Mouse (Mus musculus) embryonic facial prominence, embryonic 10.5 days (tissue): ENCODE results near the gene Slc4a5. TPM values are rescaled to one million over a fixed set of nuclear protein-coding genes. Genes with fewer than 3 reads are reported as not detected.

ENCODE experiments used
- DNase-seq: peaks from one replicate; pipeline ENCODE4 v3.0.0-alpha.2; 2017; ENCODE audit warnings: low spot score
- H3K27ac ChIP-seq: fragments of 300-500 bp; sonication (generic); replicated peaks from 2 replicates; pipeline ENCODE4 v1.5.1; 2016; ENCODE audit warnings: mild to moderate bottlenecking
- H3K27me3 ChIP-seq: fragments of 300-500 bp; sonication (generic); replicated peaks from 2 replicates; pipeline ENCODE4 v1.6.1; 2016; ENCODE audit warnings: low read depth, mild to moderate bottlenecking; ENCODE audit not compliant: poor library complexity, severe bottlenecking
- H3K36me3 ChIP-seq: fragments of 300-500 bp; sonication (generic); replicated peaks from 2 replicates; pipeline ENCODE4 v1.6.1; 2016; ENCODE audit warnings: mild to moderate bottlenecking, moderate library complexity
- H3K4me1 ChIP-seq: fragments of 300-500 bp; sonication (generic); 2 replicates; pipeline ENCODE4 v1.6.1; 2016
- H3K4me3 ChIP-seq: fragments of 300-500 bp; sonication (generic); 2 replicates; pipeline ENCODE4 v1.5.1; 2016; ENCODE audit warnings: mild to moderate bottlenecking, moderate library complexity
- H3K9me3 ChIP-seq: fragments of 300-500 bp; sonication (generic); 2 replicates; pipeline ENCODE4 v1.6.1; 2016; ENCODE audit warnings: mild to moderate bottlenecking
- WGBS: fragments of 180-500 bp; shearing (Covaris S2); methylation state at CpG from one replicate; pipeline ENCODE4 v1.1.7; 2016; 5-methylcytosine and 5-hydroxymethylcytosine counted together
- polyA plus RNA-seq: library from polyadenylated mRNA; unstranded; fragments of >200 nt; fragmentation: Nextera tagmentation; extraction: Ambion mirVana; gene quantifications from 2 replicates; pipeline ENCODE4 v1.2.1, GENCODE M21; 2016

The Slc4a5 gene
- polyA plus RNA-seq, 1 experiment from 2014 or later, result 0.70 TPM

GRCm38 (mm10) chr6:83277151-83277550, 57.5 kb downstream of the Slc4a5 start:
- H3K9me3 ChIP-seq, result peaks cover 6% of the 10 kb centered on the region; the same call in 1 of the 2 replicates
- H3K4me1 ChIP-seq, result no peaks in the 10 kb centered on the region
- H3K36me3 ChIP-seq, result no peaks in the 10 kb centered on the region
- DNase-seq, result no peak
- 0 out of 2 replicates have a peak, but pooled peaks cover 4% of the 10 kb centered on the region for H3K27me3 ChIP-seq
- H3K27ac ChIP-seq, result no peak overlapping the region
- H3K4me3 ChIP-seq, result no peak overlapping the region
- 73% methylated on average over 13 of the region's 13 CpGs for WGBS

- no peak for DNase-seq
- H3K36me3 ChIP-seq, result no peaks in the 10 kb centered on the region
- H3K27me3 ChIP-seq, result 0 out of 2 replicates have a peak, but pooled peaks cover 4% of the 10 kb centered on the region
- no peak overlapping the region for H3K27ac ChIP-seq
- WGBS, result 17% methylated on average over 2 of the region's 2 CpGs
- peaks cover 6% of the 10 kb centered on the region; the same call in 1 of the 2 replicates for H3K9me3 ChIP-seq
- no peak overlapping the region for H3K4me3 ChIP-seq
- H3K4me1 ChIP-seq, result no peaks in the 10 kb centered on the region
Observed at GRCm38 (mm10) chr6:83278881-83279280, 59.3 kb downstream of the Slc4a5 start.

- H3K27ac ChIP-seq, result no peak overlapping the region
- no peaks in the 10 kb centered on the region for H3K36me3 ChIP-seq
- H3K4me1 ChIP-seq, result no peaks in the 10 kb centered on the region
- 0 out of 2 replicates have a peak, but pooled peaks cover 4% of the 10 kb centered on the region for H3K27me3 ChIP-seq
- H3K4me3 ChIP-seq, result no peak overlapping the region
- WGBS, result 78% methylated on average over 8 of the region's 8 CpGs
- H3K9me3 ChIP-seq, result peaks cover 6% of the 10 kb centered on the region; the same call in 1 of the 2 replicates
- DNase-seq, result no peak
Observed at GRCm38 (mm10) chr6:83280256-83280955, 60.8 kb downstream of the Slc4a5 start.

DNA sequence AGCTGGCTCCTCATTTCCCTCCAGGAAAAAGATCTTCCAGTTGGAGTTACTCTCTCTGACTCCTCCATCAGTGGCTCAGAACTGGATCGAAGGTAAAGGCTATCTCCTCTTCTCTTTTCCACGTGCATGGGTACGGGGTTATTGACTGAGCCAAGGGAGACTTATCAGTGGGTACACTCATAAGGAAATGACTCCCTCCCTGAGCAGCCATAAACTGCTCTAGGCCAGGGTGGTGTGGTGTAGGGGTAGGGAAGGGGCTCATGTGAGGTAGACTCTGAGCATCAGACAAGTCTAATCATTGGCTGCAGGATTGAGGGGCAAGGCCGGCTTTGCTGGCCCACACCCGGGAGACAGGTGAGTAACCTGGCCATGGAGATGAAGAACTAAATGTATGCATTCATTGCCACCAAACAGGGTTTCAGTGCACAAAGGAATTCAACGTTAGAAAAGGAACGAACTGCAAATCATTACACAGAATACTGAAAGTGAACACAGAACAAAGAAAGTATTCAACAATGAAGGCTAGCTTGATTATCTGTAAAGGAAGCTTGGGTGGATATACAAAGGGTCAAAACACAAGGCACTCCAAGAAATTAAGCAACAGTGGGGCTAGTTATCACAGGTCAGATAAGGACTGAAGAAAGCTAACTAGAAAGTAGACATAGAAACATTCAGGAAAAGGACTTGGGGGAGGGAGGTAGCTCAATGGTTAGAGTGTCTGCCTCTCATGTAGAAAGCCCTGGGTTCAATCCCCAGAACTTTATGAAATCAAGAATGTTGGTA, 81.0 kb downstream of the Slc4a5 start:
- 87% methylated on average over 7 of the region's 7 CpGs for WGBS
- Histone ChIP-seq H3K4me1 (peaks cover 5% of the 10 kb centered on the region; the same call in 1 of the 2 replicates), H3K4me3 (no peak overlapping the region), H3K36me3 (peaks cover 22% of the 10 kb centered on the region), H3K9me3 (no peaks in the 10 kb centered on the region), H3K27ac (no peak overlapping the region), H3K27me3 (no peaks in the 10 kb centered on the region)
- DNase-seq, result no peak

DNA sequence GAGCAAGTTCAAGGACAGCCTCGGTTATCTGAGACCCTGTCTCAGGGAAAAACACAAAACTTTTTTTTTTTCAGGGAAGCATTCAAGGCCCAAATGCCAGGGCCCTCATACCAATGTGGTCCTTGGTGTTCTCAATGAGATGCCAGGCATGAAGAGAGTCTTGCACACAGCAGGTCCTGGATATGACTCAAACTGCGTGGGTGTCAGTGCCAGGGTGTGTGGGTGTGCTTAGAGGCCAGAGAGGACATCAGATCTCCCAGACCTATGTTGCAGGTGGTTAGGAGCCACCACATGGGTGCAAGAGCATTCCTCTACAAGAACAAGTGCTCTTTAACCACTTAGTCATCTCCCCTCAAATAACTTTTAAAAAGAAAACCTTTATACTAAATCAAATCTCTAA, 81.7 kb downstream of the Slc4a5 start:
- DNase-seq, result no peak
- Histone ChIP-seq H3K9me3 (no peaks in the 10 kb centered on the region), H3K36me3 (peaks cover 29% of the 10 kb centered on the region), H3K27ac (no peak overlapping the region), H3K27me3 (no peaks in the 10 kb centered on the region), H3K4me3 (no peak overlapping the region), H3K4me1 (peaks cover 5% of the 10 kb centered on the region; the same call in 1 of the 2 replicates)
- 83% methylated on average over 2 of the region's 2 CpGs for WGBS

DNA sequence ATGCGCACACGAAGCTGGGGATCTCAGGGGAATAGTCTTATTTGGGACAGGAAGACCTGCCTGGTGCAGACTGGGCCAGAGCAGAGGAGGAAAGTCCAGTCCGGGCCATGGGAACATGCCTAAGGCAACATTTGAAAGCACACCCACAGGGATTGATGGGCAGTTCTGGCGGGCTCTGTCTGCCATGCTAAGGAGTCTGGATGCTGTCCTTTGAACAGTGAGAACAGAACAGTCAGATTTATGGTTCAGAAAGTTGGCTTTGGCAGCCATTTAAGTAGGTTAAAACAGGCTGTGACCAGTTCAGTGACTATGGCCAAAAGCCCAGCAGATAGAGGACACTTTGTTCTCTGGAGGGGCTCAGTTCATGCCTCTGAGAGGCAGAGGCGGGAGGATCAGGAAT, 82.6 kb downstream of the Slc4a5 start:
- DNase-seq, result no peak
- no peaks in the 10 kb centered on the region for H3K27me3 ChIP-seq
- no peak overlapping the region for H3K27ac ChIP-seq
- no peaks in the 10 kb centered on the region for H3K4me1 ChIP-seq
- H3K36me3 ChIP-seq, result peaks cover 38% of the 10 kb centered on the region
- no peaks in the 10 kb centered on the region for H3K9me3 ChIP-seq
- H3K4me3 ChIP-seq, result no peak overlapping the region
- 75% methylated on average over 5 of the region's 5 CpGs for WGBS

DNA sequence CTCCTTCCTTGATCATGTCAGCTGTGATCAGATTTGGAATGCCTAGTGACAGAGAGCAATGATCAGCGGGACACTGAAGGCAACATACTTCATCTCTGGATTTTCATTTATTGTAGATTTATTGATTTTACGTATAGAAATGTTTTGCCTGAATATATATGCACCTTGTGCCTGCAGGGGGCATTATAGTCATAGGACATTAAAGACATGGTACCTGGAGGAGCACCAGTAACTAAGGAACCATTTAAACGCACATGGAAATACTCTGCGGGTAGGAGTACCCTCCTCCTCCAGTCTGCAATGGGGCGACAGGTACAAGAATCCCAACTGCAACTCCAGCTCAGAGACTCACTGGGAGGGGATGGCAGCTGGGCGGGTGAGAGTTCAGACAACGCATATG, 89.4 kb downstream of the Slc4a5 start:
- DNase-seq, result no peak
- no peak overlapping the region for H3K4me3 ChIP-seq
- WGBS, result 93% methylated on average over 7 of the region's 7 CpGs
- H3K27ac ChIP-seq, result no peak overlapping the region
- no peaks in the 10 kb centered on the region for H3K4me1 ChIP-seq
- H3K27me3 ChIP-seq, result no peaks in the 10 kb centered on the region
- peaks cover 94% of the 10 kb centered on the region for H3K36me3 ChIP-seq
- H3K9me3 ChIP-seq, result no peaks in the 10 kb centered on the region

GRCm38 (mm10) chr6:83311206-83311605, 91.6 kb downstream of the Slc4a5 start:
- H3K4me1 ChIP-seq, result peaks cover 13% of the 10 kb centered on the region
- WGBS, result 94% methylated on average over 11 of the region's 11 CpGs
- no peaks in the 10 kb centered on the region for H3K9me3 ChIP-seq
- H3K36me3 ChIP-seq, result peaks cover 72% of the 10 kb centered on the region
- H3K27me3 ChIP-seq, result no peaks in the 10 kb centered on the region
- no peak overlapping the region for H3K4me3 ChIP-seq
- no peak overlapping the region for H3K27ac ChIP-seq
- no peak for DNase-seq

DNA sequence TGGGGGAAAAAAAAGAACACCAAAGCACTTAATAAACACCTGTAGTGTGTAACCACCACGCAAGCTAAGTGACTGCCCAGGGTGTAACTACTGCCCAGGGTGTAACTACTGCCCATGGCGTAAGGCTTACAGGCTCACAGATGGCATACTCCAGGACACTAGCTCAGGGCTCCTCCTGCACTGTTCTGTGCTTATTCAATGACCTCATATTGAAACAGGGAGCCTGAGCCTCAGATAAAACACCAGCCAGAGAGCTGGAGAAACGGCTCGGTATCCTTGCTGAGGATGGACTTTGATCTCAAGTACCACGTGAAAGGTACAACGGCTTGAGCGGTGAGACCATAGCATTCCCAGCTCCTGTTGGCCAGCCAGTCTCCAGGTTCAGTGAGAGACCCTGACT, 92.4 kb downstream of the Slc4a5 start:
- H3K36me3 ChIP-seq, result peaks cover 64% of the 10 kb centered on the region
- H3K4me1 ChIP-seq, result peaks cover 21% of the 10 kb centered on the region
- WGBS, result 90% methylated on average over 7 of the region's 7 CpGs
- H3K27ac ChIP-seq, result no peak overlapping the region
- H3K4me3 ChIP-seq, result no peak overlapping the region
- H3K27me3 ChIP-seq, result no peaks in the 10 kb centered on the region
- H3K9me3 ChIP-seq, result no peaks in the 10 kb centered on the region
- no peak for DNase-seq

DNA sequence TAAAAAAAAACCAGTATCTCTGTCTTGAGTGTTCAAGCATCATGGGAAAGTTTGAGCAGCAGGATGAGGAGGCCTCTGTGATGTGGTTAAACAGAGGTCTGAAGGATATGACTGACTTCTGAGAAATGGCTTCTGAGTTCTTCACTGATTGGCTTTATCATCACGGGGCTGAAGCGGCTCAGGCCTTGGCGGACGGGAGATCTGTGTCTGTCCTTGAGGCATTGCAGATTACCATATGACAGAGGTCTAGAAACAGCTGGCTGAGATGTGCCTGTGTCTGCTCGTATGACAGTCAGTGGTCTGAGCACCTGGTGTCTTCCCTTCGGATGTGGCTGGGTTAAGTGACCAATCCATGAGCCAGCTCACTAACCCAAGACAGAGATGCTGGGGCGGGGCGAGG, 92.9 kb downstream of the Slc4a5 start:
- 91% methylated on average over 8 of the region's 8 CpGs for WGBS
- no peak for DNase-seq
- Histone ChIP-seq H3K36me3 (peaks cover 59% of the 10 kb centered on the region), H3K4me3 (no peak overlapping the region), H3K4me1 (peaks cover 22% of the 10 kb centered on the region), H3K27me3 (no peaks in the 10 kb centered on the region), H3K9me3 (no peaks in the 10 kb centered on the region), H3K27ac (no peak overlapping the region)

GRCm38 (mm10) chr6:83315293-83315692, 95.7 kb downstream of the Slc4a5 start:
- Histone ChIP-seq H3K27ac (no peak overlapping the region), H3K9me3 (no peaks in the 10 kb centered on the region), H3K27me3 (no peaks in the 10 kb centered on the region), H3K4me3 (peak overlapping the region; percentile 97; the same call in 1 of the 2 replicates), H3K4me1 (peaks cover 22% of the 10 kb centered on the region), H3K36me3 (peaks cover 31% of the 10 kb centered on the region)
- no peak for DNase-seq

GRCm38 (mm10) chr6:83316022-83316421, 96.4 kb downstream of the Slc4a5 start:
- peaks cover 24% of the 10 kb centered on the region for H3K36me3 ChIP-seq
- 17% methylated on average over 10 of the region's 10 CpGs for WGBS
- DNase-seq, result peak; percentile 72
- H3K4me3 ChIP-seq, result peak overlapping the region; percentile 97
- H3K27ac ChIP-seq, result no peak overlapping the region
- H3K4me1 ChIP-seq, result peaks cover 22% of the 10 kb centered on the region
- no peaks in the 10 kb centered on the region for H3K27me3 ChIP-seq
- no peaks in the 10 kb centered on the region for H3K9me3 ChIP-seq
